Mouse (Mus musculus) stomach, embryonic 14.5 days (tissue): Measurements from ENCODE around the gene Zfp799. TPM values are rescaled to one million over a fixed set of nuclear protein-coding genes. Genes with fewer than 3 reads are reported as not detected.
"Not testable (repeated sequence)": the region's sequence is repeated elsewhere in the genome, so short reads cannot be mapped to it uniquely, and the experiment has no call there.

Source experiments
- ATAC-seq: fragments of 200-750 bp; cut with Nextera tagmentation; 2 replicates; pipeline ENCODE4 v1.8.0; 2017; ENCODE audit warnings: low read depth, moderate TSS enrichment; ENCODE audit not compliant: insufficient number of reproducible peaks, insufficient read depth, low FRiP score
- H3K27ac ChIP-seq: fragments of 300-500 bp; sonication (generic); 2 replicates; pipeline ENCODE4 v1.5.1; 2014; ENCODE audit warnings: mild to moderate bottlenecking, low read length, moderate library complexity, mixed read lengths
- H3K27me3 ChIP-seq: fragments of 300-500 bp; sonication (generic); 2 replicates; pipeline ENCODE4 v1.6.1; 2014; ENCODE audit warnings: low read length, control low read depth, mixed read lengths; ENCODE audit not compliant: control insufficient read depth, insufficient read depth
- H3K36me3 ChIP-seq: fragments of 300-500 bp; sonication (generic); 2 replicates; pipeline ENCODE4 v1.6.1; 2014; ENCODE audit warnings: mild to moderate bottlenecking, control low read depth, low read length, moderate library complexity, mixed read lengths; ENCODE audit not compliant: control insufficient read depth, insufficient read depth
- H3K4me1 ChIP-seq: fragments of 300-500 bp; sonication (generic); 2 replicates; pipeline ENCODE4 v1.6.1; 2014; ENCODE audit warnings: low read length, control low read depth, mixed read lengths; ENCODE audit not compliant: control insufficient read depth, insufficient read depth
- H3K4me2 ChIP-seq: fragments of 300-500 bp; sonication (generic); replicated peaks from 2 replicates; pipeline ENCODE4 v1.6.1; 2014; ENCODE audit warnings: low read depth, low read length, control low read depth
- H3K4me3 ChIP-seq: fragments of 300-500 bp; sonication (generic); 2 replicates; pipeline ENCODE4 v1.5.1; 2014; ENCODE audit warnings: low read depth, low read length, control low read depth
- H3K9ac ChIP-seq: fragments of 300-500 bp; sonication (generic); replicated peaks from 2 replicates; pipeline ENCODE4 v1.6.1; 2014; ENCODE audit warnings: low read depth, mild to moderate bottlenecking, control low read depth, low read length, moderate library complexity, mixed read lengths
- H3K9me3 ChIP-seq: fragments of 300-500 bp; sonication (generic); 2 replicates; pipeline ENCODE4 v1.6.1; 2016; ENCODE audit warnings: low read depth, low read length, control low read depth; ENCODE audit not compliant: control insufficient read depth
- WGBS: fragments of 180-500 bp; shearing (Covaris S2); extraction: QIAGEN DNeasy Blood & Tissue Kit; methylation state at CpG from one replicate; pipeline ENCODE4 v1.1.7; 2014; 5-methylcytosine and 5-hydroxymethylcytosine counted together
- polyA plus RNA-seq: library from polyadenylated mRNA; unstranded; fragments of >200 nt; fragmentation: Nextera tagmentation; extraction: Ambion mirVana; gene quantifications from 2 replicates; pipeline ENCODE4 v1.2.1, GENCODE M21; 2014

Gene Zfp799
- 20.6 and 21.4 TPM in 2 replicates for polyA plus RNA-seq

DNA sequence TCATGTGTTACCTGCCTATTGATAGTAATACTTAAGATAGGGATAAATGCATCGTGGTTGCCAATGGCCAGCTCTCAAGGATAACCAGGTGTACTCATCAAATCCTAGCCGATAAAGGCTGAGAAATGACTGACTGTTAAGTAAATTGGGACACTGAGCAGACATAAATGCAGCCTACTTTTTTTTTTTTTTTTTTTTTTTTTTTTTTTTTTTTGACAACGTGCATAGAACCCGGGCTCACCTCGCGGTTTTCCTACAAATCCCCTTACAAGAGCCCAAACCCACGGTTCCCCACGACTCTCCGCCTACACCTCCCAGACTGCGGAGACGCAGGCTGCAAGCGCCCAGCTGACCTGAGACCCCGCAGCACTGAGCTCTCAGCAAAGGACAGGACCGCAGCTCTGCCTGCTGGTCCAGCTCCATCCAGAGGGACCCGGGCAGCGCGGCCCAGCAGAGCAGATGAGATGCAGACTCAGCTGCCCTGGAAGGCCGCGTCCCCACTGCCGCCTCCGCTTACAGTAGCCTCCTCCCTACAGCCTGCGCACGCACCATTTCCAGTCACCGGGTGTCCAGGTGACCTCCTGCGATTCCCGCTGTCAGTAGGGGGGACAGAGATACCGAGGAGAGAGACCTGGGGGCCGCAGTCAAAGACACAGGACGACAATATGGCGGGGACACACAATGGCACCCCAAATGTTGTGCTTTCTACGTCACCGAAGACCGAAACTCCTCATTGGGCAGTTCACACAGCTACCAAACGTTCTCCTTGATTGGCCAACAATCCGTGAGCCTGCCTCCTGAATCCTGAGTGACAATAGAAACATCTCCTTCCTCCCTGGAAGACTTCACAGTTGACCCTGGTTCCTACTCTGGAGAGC is at the start of gene Zfp799:
Zfp799 (minus strand) TSS at position 722 of the 878 bp plus-strand sequence.
- Histone ChIP-seq H3K4me3 (peak within 1 kb of the TSS; percentile 87), H3K9me3 (no peaks in the 10 kb centered on the region), H3K27me3 (no peaks in the 10 kb centered on the region), H3K36me3 (no peaks in the 10 kb centered on the region), H3K4me2 (peak within 1 kb of the TSS; percentile 79), H3K9ac (peak within 1 kb of the TSS; percentile 84), H3K4me1 (0 out of 2 replicates have a peak, but pooled peaks cover 4% of the 10 kb centered on the region), H3K27ac (peak within 1 kb of the TSS; percentile 55)
- ATAC-seq = peak; percentile 97
- 1% methylated on average over 35 of the region's 35 CpGs for WGBS

DNA sequence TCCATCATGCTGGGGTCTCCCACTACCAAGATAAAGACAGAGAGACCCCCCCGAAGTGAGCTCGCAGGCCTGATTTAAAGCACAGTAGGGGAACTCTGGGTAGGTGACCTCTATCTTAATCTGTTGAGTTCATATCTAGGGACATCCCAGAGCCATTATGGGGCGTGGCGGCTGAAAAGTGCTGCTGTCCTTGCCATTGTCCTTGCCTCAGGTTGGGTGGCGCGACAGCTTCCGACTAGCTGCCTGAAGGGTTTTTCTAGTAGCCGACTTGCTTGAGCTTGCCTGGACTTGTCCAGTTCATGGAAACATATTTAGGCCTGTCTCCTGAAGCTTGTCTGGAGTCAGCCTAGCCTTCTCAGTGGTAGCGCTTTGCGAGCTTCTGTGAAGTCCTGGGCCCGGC is 48.7 kb upstream of the Zfp799 start:
- Histone ChIP-seq H3K27ac (no peak overlapping the region), H3K9ac (no peak overlapping the region), H3K4me3 (no peak overlapping the region), H3K36me3 (peaks cover 17% of the 10 kb centered on the region), H3K4me2 (no peak overlapping the region), H3K4me1 (no peaks in the 10 kb centered on the region), H3K27me3 (no peaks in the 10 kb centered on the region), H3K9me3 (no peaks in the 10 kb centered on the region)
- WGBS = 89% methylated on average over 11 of the region's 11 CpGs
- ATAC-seq = no peak

DNA sequence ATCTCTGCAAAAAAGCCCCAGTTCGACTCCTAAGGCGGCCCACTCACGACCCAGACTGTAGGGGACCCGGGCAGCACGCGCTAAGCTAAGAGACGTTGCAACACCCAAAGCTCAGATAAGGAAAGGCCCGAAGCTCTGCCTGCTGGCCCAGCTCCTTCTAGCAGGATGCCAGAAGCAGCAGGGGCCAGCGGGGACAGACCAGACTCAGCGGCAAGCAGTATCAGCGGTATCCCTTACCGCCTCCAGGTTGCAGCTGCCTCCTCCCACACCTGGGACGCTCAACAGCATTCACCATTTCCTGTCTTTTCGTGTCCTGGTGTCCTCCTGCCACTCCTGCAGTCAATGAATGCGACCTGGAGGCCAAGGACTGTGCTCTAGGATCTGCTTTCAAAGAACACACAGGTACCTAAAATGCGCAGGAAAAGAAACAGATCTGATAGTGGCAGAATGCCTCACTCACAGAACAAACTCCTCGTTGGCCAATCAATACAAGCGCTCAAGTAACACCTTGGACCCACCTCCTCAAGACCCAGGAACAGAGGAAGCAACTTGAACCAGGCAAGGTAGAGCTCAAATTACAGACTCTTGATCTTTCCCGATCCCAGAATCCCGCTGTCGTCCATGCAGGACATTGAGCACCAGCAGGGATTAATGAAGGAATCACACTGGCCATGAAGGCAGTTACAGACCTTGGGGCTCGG is 47.6 kb upstream of the Zfp799 start:
- Histone ChIP-seq H3K27me3 (no peaks in the 10 kb centered on the region), H3K36me3 (peaks cover 5% of the 10 kb centered on the region; the same call in 1 of the 2 replicates), H3K4me1 (no peaks in the 10 kb centered on the region), H3K27ac (no peak overlapping the region), H3K9me3 (no peaks in the 10 kb centered on the region), H3K4me2 (peak overlapping the region; percentile 24), H3K9ac (no peak overlapping the region), H3K4me3 (no peak overlapping the region)
- peak; percentile 63; the same call in 1 of the 2 replicates for ATAC-seq
- WGBS = 7% methylated on average over 22 of the region's 22 CpGs

DNA sequence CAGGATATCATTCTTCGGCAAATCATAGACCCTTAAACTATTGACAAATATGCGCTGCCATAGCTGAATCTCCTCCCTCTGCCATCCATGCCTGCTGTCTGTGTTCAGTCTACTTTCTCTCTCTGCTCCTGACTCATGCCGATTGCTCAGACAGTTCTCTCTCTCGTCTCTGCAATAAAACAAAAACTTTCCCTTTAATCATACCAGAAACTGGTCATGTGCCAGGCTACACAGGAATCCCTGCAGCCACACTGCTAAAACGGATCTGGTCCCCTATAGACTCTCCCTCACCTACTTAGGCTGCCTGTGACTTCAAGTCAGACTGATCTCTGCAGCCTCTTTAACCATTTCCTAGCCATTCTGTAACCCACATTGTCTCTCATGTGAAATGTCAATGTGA is 42.6 kb upstream of the Zfp799 start:
- no peaks in the 10 kb centered on the region for H3K36me3 ChIP-seq
- H3K27me3 ChIP-seq = no peaks in the 10 kb centered on the region
- no peak overlapping the region for H3K27ac ChIP-seq
- H3K4me1 ChIP-seq = no peaks in the 10 kb centered on the region
- no peak for ATAC-seq
- H3K4me3 ChIP-seq = no peak overlapping the region
- H3K9me3 ChIP-seq = no peaks in the 10 kb centered on the region
- no peak overlapping the region for H3K4me2 ChIP-seq
- H3K9ac ChIP-seq = no peak overlapping the region
- WGBS = 67% methylated on average over 5 of the region's 5 CpGs

DNA sequence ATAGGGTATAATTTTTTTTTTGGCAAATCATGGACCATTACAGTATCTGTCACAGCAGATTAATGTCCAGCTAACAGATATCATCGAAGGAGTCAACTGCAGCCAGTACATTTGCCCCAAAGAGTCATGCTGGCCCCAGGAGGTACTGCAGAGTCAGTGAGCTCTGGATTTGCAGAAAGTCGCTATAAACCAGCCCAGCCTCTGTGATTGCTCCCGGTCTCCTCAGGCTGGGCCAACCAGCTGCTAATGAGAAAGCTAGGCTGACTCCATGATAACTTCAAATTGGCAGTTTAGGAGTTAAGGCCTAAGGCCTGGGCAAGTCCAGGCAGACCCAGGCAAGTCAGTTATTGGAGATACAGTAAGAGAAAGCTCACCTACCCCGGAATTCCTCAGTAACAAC is 42.0 kb upstream of the Zfp799 start:
- no peaks in the 10 kb centered on the region for H3K36me3 ChIP-seq
- H3K27ac ChIP-seq = no peak overlapping the region
- no peaks in the 10 kb centered on the region for H3K4me1 ChIP-seq
- WGBS = 73% methylated on average over 4 of the region's 4 CpGs
- ATAC-seq = no peak
- no peak overlapping the region for H3K4me3 ChIP-seq
- H3K9ac ChIP-seq = no peak overlapping the region
- H3K4me2 ChIP-seq = no peak overlapping the region
- no peaks in the 10 kb centered on the region for H3K9me3 ChIP-seq
- no peaks in the 10 kb centered on the region for H3K27me3 ChIP-seq

DNA sequence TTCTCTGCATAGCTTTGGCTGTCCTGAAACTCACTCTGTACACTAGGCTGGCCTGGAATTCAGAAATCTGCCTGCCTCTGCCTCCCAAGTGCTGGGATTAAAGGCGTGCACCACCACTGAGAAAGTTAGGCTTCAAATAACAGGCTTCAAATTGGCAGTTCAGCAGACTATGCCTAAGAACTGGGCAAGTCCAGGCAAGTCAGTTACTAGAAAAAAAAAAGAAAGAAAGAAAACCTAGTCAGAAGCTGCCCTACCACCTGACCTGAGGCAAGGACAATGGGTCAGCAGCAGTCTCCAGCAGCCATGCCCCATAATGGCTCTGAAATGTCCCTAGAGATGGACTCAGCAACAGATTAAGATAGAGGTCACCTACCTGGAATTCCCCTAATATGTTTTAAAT is 41.4 kb upstream of the Zfp799 start:
- Histone ChIP-seq H3K36me3 (no peaks in the 10 kb centered on the region), H3K4me3 (no peak overlapping the region), H3K9me3 (no peaks in the 10 kb centered on the region), H3K27me3 (no peaks in the 10 kb centered on the region), H3K27ac (no peak overlapping the region), H3K4me1 (no peaks in the 10 kb centered on the region), H3K4me2 (no peak overlapping the region), H3K9ac (no peak overlapping the region)
- ATAC-seq = no peak
- 94% methylated on average over 1 of the region's 1 CpGs for WGBS

DNA sequence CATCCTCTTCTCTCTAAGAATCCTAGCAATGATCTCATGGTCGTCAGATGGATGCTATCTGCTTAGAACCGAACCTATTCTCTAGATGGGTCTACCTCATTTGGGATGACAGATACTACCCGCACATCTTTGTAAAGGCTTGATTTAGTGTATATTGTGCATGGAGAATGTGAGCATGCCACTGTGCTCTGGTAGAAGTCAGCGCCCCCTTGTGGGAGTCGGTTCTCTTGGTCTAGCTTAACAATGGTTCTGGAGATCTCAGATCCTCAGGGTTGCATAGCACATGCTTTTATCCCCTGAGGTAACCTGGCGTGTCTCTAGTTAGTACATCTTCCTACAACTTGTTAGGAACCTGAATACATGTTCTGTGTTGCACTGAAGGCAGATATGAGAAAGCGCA is 37.2 kb upstream of the Zfp799 start:
- not testable (repeated sequence) for H3K9ac ChIP-seq, H3K4me1 ChIP-seq, H3K4me3 ChIP-seq, H3K4me2 ChIP-seq, H3K9me3 ChIP-seq, H3K27ac ChIP-seq, ATAC-seq, H3K27me3 ChIP-seq, H3K36me3 ChIP-seq
- WGBS = 77% methylated on average over 3 of the region's 7 CpGs

DNA sequence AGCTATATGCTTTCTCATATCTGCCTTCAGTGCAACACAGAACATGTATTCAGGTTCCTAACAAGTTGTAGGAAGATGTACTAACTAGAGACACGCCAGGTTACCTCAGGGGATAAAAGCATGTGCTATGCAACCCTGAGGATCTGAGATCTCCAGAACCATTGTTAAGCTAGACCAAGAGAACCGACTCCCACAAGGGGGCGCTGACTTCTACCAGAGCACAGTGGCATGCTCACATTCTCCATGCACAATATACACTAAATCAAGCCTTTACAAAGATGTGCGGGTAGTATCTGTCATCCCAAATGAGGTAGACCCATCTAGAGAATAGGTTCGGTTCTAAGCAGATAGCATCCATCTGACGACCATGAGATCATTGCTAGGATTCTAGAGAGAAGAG is 26.7 kb upstream of the Zfp799 start:
- H3K27me3 ChIP-seq, ATAC-seq, H3K36me3 ChIP-seq, H3K4me2 ChIP-seq, H3K27ac ChIP-seq, H3K9me3 ChIP-seq, H3K4me1 ChIP-seq, H3K4me3 ChIP-seq, H3K9ac ChIP-seq: not testable (repeated sequence)
- WGBS = 61% methylated on average over 2 of the region's 6 CpGs
